Mouse (Mus musculus) leukemia stem cell, adult 10-12 weeks (primary cell): ENCODE results near the gene Psmb11. TPM values are rescaled to one million over a fixed set of nuclear protein-coding genes. Genes with fewer than 3 reads are reported as not detected.

Source experiments
- polyA plus RNA-seq: library from polyadenylated mRNA; stranded (reverse); fragments of >175 nt; gene quantifications from 2 replicates; pipeline ENCODE4 v1.2.3, GENCODE M21; 2012; ENCODE audit warnings: low replicate concordance

Psmb11 gene
- not detected in 2 replicates for polyA plus RNA-seq

DNA sequence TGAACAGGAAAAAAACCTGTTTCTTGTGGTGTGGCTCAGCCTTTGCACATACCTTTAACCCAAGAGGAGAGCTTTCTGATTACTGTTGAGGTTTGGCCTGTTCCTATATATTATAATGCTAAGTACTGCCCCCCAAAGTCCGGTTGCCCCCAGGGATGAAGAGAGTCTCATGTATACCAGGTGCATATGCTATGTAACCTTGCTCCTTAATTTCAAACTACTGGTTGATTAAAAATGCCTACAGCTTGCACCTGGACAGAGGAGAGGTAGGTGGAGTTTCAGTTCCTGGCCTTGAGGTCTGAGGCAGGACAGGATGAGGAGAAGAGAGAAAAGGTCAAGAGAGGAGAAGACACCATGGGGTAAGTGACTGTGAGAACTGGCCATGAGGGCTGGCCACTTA, at the start of gene Psmb11:
Psmb11 (plus strand) TSS at position 301 of the 400 bp plus-strand sequence.

DNA sequence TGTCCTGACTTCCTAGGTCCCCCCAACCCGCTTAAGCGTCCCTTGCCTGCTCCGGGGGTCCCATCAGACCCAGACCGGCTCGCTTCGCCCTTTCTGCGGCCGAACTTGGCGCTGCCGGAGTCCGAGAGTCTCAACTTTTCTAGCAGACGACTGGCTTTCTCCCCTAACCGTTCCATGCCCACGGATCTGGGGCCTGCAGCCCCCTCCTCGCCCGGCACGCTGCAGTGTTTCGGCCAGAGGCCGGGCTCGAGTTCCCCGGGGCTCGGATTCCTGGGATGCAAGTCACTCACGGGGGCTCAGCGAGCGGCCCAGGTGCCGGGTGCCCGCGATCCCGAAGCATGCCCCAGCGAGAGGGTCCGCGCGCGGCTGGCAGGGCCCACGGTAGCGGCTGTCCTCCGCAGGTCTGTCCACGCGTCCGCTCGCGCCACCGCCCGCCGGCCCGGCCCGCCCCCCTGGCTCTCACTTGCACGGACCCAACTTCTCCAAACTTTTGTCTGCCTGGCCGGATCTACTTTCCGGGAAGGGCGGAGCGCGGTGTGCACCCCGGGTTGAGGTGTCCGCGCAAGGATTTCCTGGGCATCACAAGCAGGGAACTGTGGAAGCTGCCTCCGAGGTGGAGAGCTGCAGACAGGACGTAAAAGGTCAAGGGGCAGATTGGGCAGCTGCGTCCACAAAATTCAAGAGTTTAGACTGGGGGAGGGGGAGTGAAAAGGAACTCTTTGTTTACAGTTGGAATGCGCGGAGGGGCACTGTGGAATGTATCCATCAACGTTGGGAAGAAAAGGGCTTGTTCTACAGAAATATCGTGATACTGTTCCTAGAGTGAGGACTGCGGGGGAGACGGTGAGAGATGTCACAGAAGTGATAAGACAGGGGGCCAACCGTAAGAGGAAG, 43.9 kb upstream of the Psmb11 start, which contains the start of gene Ajuba:
Ajuba (minus strand) TSS at position 470 of the 894 bp plus-strand sequence.

DNA sequence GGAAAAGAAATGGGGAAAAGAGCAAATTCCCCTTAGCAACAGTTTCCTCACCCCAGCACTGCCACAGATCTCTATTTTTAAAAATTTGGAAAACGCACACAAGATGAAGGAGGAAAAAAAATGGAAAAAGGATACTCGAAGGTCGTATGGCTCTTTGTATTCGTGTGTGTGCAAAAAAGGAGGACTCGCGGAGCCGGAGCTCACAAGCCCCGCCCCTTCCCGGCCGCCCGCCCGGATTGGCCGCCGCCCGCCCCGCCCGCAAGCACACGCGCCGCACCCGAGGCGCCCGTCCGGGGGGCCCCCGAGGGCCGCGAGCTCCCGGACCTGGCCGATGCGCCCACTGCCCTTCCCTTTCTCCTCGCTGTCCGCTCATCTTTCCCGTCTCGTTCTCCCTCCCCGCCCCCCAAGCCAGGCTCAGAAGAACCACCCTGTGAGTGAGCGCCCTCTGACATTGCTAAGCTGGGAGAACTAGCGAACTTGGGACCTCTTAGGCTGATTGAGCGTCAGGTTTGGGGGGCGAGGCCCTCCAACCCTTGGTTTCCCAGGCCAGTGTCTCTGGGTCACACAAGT, 15.4 kb upstream of the Psmb11 start, which contains the start of gene 4931414P19Rik:
4931414P19Rik (minus strand) TSS at position 242 of the 570 bp plus-strand sequence.

DNA sequence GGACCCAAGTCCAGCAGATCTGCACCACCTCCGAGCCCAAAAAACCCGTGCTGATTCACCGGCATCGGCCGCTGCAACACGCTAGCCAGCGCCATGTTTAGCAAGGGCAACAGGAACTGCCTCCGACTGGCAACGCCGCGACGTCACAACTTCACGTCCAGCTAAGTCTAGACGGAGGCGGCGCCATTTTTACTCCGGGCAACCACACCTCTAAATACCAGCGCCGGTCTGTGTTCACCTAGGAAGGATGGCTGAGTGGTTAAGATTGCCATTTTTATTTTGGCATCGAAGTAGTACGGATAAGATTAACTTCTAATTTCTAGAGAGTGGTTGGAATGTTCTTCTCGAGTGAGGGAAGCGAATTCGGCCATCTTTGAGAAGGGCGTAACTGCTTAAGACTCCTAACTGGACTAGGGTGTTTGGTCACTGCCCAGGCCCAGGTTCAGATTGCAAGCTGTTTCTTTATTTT, 3.3 kb upstream of the Psmb11 start, which contains the start of gene Psmb5:
Psmb5 (minus strand) TSS at position 126 of the 469 bp plus-strand sequence.

GRCm38 (mm10) chr14:54640946-54641304, 19.7 kb downstream of the Psmb11 start, which contains the start of gene Gm17606:
Gene Gm17606 (plus strand): TSS chr14:54640952.

GRCm38 (mm10) chr14:54641305-54641969, 20.2 kb downstream of the Psmb11 start, which contains the start of gene Cdh24:
Gene Cdh24 (minus strand): TSS chr14:54641364.

Other genes with a start within 250 kb of the Psmb11 start
- gene Slc7a7, start 203.7 kb upstream of the Psmb11 start, polyA plus RNA-seq = 8.1 and 14.1 TPM in 2 replicates
- gene Mrpl52, start 194.5 kb upstream of the Psmb11 start, polyA plus RNA-seq = 1,477 and 3,957 TPM in 2 replicates
- gene Mmp14, start 189.8 kb upstream of the Psmb11 start, polyA plus RNA-seq = 220 and 342 TPM in 2 replicates
- 496 and 711 TPM in 2 replicates for gene Lrp10, start 157.3 kb upstream of the Psmb11 start, polyA plus RNA-seq
- 1.6 and 2.7 TPM in 2 replicates for gene Rem2, start 145.3 kb upstream of the Psmb11 start, polyA plus RNA-seq
- 96.6 and 164 TPM in 2 replicates for gene Prmt5, start 103.9 kb upstream of the Psmb11 start, polyA plus RNA-seq
- gene Haus4, start 66.8 kb upstream of the Psmb11 start, polyA plus RNA-seq = 15.6 and 36.3 TPM in 2 replicates
- 0.08 and 0.12 TPM in 2 replicates for gene Ajuba, start 43.9 kb upstream of the Psmb11 start, polyA plus RNA-seq
- gene 4931414P19Rik, start 15.4 kb upstream of the Psmb11 start, polyA plus RNA-seq = 2.6 and 13.9 TPM in 2 replicates
- gene Psmb5, start 3.4 kb upstream of the Psmb11 start, polyA plus RNA-seq = 112 and 139 TPM in 2 replicates
- not detected in 2 replicates for gene Gm17606, start 19.5 kb downstream of the Psmb11 start, polyA plus RNA-seq
- gene Cdh24, start 19.9 kb downstream of the Psmb11 start, polyA plus RNA-seq = 2.7 and 4.7 TPM in 2 replicates
- 21.9 and 24.6 TPM in 2 replicates for gene 1700123O20Rik, start 64.8 kb downstream of the Psmb11 start, polyA plus RNA-seq
- gene Acin1, start 65.5 kb downstream of the Psmb11 start, polyA plus RNA-seq = 173 and 343 TPM in 2 replicates
- not detected in 2 replicates for gene Gm29776, start 77.4 kb downstream of the Psmb11 start, polyA plus RNA-seq
- 1.6 and 3.1 TPM in 2 replicates for gene Cebpe, start 90.7 kb downstream of the Psmb11 start, polyA plus RNA-seq
- 19.6 and 21.8 TPM in 2 replicates for gene Slc7a8, start 160.5 kb downstream of the Psmb11 start, polyA plus RNA-seq
- gene Rnf212b, start 192.7 kb downstream of the Psmb11 start, polyA plus RNA-seq = not detected in 2 replicates
- gene Homez, start 249.5 kb downstream of the Psmb11 start, polyA plus RNA-seq = 0.86 and 0.91 TPM in 2 replicates